Mouse (Mus musculus) CH12.LX (cell line): ENCODE measurements around the gene Ptprd. TPM values are rescaled to one million over a fixed set of nuclear protein-coding genes. Genes with fewer than 3 reads are reported as not detected.

Source experiments
- DNase-seq: peaks from one replicate; pipeline ENCODE4 v3.0.0-alpha.2; 2013; ENCODE audit errors: extremely low read depth
- H3K27ac ChIP-seq: 2 replicates; pipeline ENCODE4 v1.5.1; 2012; ENCODE audit warnings: low read depth, mild to moderate bottlenecking, control low read depth, moderate library complexity; ENCODE audit not compliant: insufficient read depth
- H3K27me3 ChIP-seq: replicated peaks from 2 replicates; pipeline ENCODE3; 2012; ENCODE audit warnings: inconsistent platforms
- H3K36me3 ChIP-seq, 2 experiments: replicated peaks in 1 of 2; 2 replicates each; pipeline versions ENCODE3 to v1.6.1; 2012; ENCODE audit warnings: inconsistent platforms in 1 of 2, low read length in 1 of 2, mild to moderate bottlenecking in 1 of 2, mixed read lengths in 1 of 2, moderate library complexity in 1 of 2; ENCODE audit not compliant: control insufficient read depth in 1 of 2, insufficient read depth in 1 of 2
- H3K4me1 ChIP-seq, 2 experiments: 2 replicates each; pipeline ENCODE4 v1.6.1; 2012; ENCODE audit warnings: inconsistent platforms in 1 of 2, moderate library complexity in 1 of 2; ENCODE audit not compliant: insufficient read depth in 2 of 2, control insufficient read depth in 1 of 2
- H3K4me2 ChIP-seq: 2 replicates; pipeline ENCODE4 v1.6.1; 2012; ENCODE audit warnings: low read depth, mild to moderate bottlenecking, control low read depth; ENCODE audit not compliant: poor library complexity, insufficient read depth, severe bottlenecking
- H3K4me3 ChIP-seq, 3 experiments: fragments of 150-350 bp in 1 of 3; sonication (generic) in 1 of 3; replicated peaks in 1 of 3; 2 replicates each; pipeline versions ENCODE3 to v1.5.1; 2011 to 2012; ENCODE audit warnings: low read depth in 2 of 3, low read length in 2 of 3, mild to moderate bottlenecking in 2 of 3, moderate library complexity in 2 of 3, control low read depth in 1 of 3, improper control_type of control experiment in 1 of 3, inconsistent platforms in 1 of 3, mixed read lengths in 1 of 3; ENCODE audit not compliant: poor library complexity in 1 of 3
- H3K79me2 ChIP-seq: replicated peaks from 2 replicates; pipeline ENCODE4 v1.6.1; 2012; ENCODE audit warnings: mild to moderate bottlenecking, moderate library complexity; ENCODE audit not compliant: control insufficient read depth, poor library complexity, insufficient read depth, severe bottlenecking; ENCODE audit errors: extremely low read depth
- H3K9ac ChIP-seq: 2 replicates; pipeline ENCODE4 v1.6.1; 2012; ENCODE audit warnings: low read depth, mild to moderate bottlenecking, control low read depth, moderate library complexity; ENCODE audit not compliant: insufficient read depth
- H3K9me3 ChIP-seq: replicated peaks from 2 replicates; pipeline ENCODE3; 2012; ENCODE audit warnings: low read length, inconsistent platforms, mixed read lengths
- EP300 ChIP-seq: IDR thresholded peaks from 2 replicates; pipeline ENCODE4 v1.6.1; 2011; ENCODE audit warnings: low read length, improper control_type of control experiment
- HCFC1 ChIP-seq: IDR thresholded peaks from 2 replicates; pipeline ENCODE4 v1.6.1; 2012; ENCODE audit warnings: low read depth, mild to moderate bottlenecking, inconsistent platforms, low read length, improper control_type of control experiment
- IRF4 ChIP-seq: IDR thresholded peaks from 2 replicates; pipeline ENCODE4 v1.6.1; 2014; ENCODE audit warnings: low read depth, mild to moderate bottlenecking, inconsistent platforms, low read length, improper control_type of control experiment
- JUN ChIP-seq: IDR thresholded peaks from 2 replicates; pipeline ENCODE4 v1.6.1; 2011; ENCODE audit warnings: low read depth, mild to moderate bottlenecking, low read length, improper control_type of control experiment, moderate library complexity; ENCODE audit not compliant: insufficient read depth
- JUND ChIP-seq: conservative IDR thresholded peaks from 2 replicates; pipeline ENCODE4 v1.6.1; 2011; ENCODE audit warnings: low read depth, low read length, improper control_type of control experiment
- MAX ChIP-seq: IDR thresholded peaks from 2 replicates; pipeline ENCODE4 v1.6.1; 2011; ENCODE audit warnings: low read length, improper control_type of control experiment
- MYC ChIP-seq: IDR thresholded peaks from 2 replicates; pipeline ENCODE4 v1.6.1; 2011; ENCODE audit warnings: low read depth, mild to moderate bottlenecking, improper control_type of control experiment, low read length
- NELFE ChIP-seq: IDR thresholded peaks from 2 replicates; pipeline ENCODE4 v1.6.1; 2011; ENCODE audit warnings: low read depth, low read length, improper control_type of control experiment
- POLR2A ChIP-seq: IDR thresholded peaks from 2 replicates; pipeline ENCODE4 v1.6.1; 2011; ENCODE audit warnings: low read depth, mild to moderate bottlenecking, improper control_type of control experiment, low read length
- POLR2AphosphoS2 ChIP-seq: IDR thresholded peaks from 2 replicates; pipeline ENCODE4 v1.6.1; 2011; ENCODE audit warnings: low read depth, low read length, improper control_type of control experiment
- RAD21 ChIP-seq: IDR thresholded peaks from 2 replicates; pipeline ENCODE4 v1.6.1; 2011; ENCODE audit warnings: low read depth, mild to moderate bottlenecking, low read length, improper control_type of control experiment, moderate library complexity
- RCOR1 ChIP-seq: conservative IDR thresholded peaks from 2 replicates; pipeline ENCODE4 v1.6.1; 2012; ENCODE audit warnings: low read depth, mild to moderate bottlenecking, inconsistent platforms, low read length, improper control_type of control experiment
- SIN3A ChIP-seq: IDR thresholded peaks from 2 replicates; pipeline ENCODE4 v1.6.1; 2012; ENCODE audit warnings: low read length, improper control_type of control experiment, inconsistent platforms
- TCF12 ChIP-seq: IDR thresholded peaks from 2 replicates; pipeline ENCODE4 v1.6.1; 2014; ENCODE audit warnings: low read depth, mild to moderate bottlenecking, inconsistent platforms, low read length, improper control_type of control experiment
- USF1 ChIP-seq: IDR thresholded peaks from 2 replicates; pipeline ENCODE4 v1.6.1; 2014; ENCODE audit warnings: low read depth, mild to moderate bottlenecking, inconsistent platforms, low read length, improper control_type of control experiment
- ZC3H11A ChIP-seq: IDR thresholded peaks from 2 replicates; pipeline ENCODE4 v1.6.1; 2012; ENCODE audit warnings: low read depth, mild to moderate bottlenecking, inconsistent platforms, low read length, improper control_type of control experiment
- ZKSCAN1 ChIP-seq: IDR thresholded peaks from 2 replicates; pipeline ENCODE4 v1.6.1; 2012; ENCODE audit warnings: low read depth, inconsistent platforms, low read length, improper control_type of control experiment, borderline replicate concordance
- ZNF384 ChIP-seq: IDR thresholded peaks from 2 replicates; pipeline ENCODE4 v1.6.1; 2012; ENCODE audit warnings: low read depth, low read length, improper control_type of control experiment, inconsistent platforms
- dilution Hi-C: fragments of 300-500 bp; cut with MboI; formaldehyde crosslinking; loops from 2 replicates; pipeline ENCODE4 v1.14.3; 2020; ENCODE audit warnings: low sequenced_read_pairs; ENCODE audit not compliant: extremely low pct_unique_long_range_greater_than_20kb, extremely low pct_ligation_motif_present
- in situ Hi-C: fragments of 300-500 bp; cut with MboI; formaldehyde crosslinking; loops from 3 replicates; pipeline ENCODE4 v1.14.3; 2019; ENCODE audit warnings: low sequenced_read_pairs, low pct_ligation_motif_present, low pct_unique_long_range_greater_than_20kb, mixed read lengths
- polyA plus RNA-seq: library from polyadenylated mRNA; unstranded; fragments of >175 nt; gene quantifications from 2 replicates; pipeline ENCODE4 v1.2.1, GENCODE M21; 2012; ENCODE audit warnings: low read depth; ENCODE audit not compliant: insufficient read length
- total RNA-seq, 2 experiments: library from RNA; depleted of rRNA; stranded (reverse); fragments of 300-350 nt in 1 of 2; fragments of >200 nt in 1 of 2; gene quantifications; 2 replicates each; pipeline ENCODE4 v1.2.3; 2012 to 2014

Gene Ptprd
- total and polyA plus RNA-seq, 3 experiments: not detected

DNA sequence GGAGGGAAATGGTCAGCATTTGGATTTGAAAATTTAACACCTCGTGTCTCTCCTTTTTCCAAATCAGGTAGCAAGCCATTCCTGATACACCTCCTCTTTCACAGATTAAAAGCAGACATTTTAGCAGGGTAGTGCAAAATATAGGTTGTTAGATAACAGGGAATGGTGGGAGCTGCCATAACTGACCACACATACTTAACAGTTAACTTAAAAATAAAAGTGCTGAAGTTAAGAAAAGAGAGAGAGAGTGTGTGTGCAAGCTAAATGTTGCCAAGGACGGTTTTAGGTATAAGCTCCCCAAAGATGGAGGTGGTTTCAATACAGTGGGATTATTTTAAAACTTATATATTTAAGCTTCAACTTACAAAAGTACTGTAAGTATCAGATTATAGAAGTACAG is 2241.8 kb downstream of the Ptprd start:
- Histone ChIP-seq H3K27me3 (no peaks in the 10 kb centered on the region), H3K36me3 (no peaks in the 10 kb centered on the region), H3K4me3 (no peak overlapping the region), H3K4me2 (no peak overlapping the region), H3K27ac (no peak overlapping the region), H3K4me1 (no peaks in the 10 kb centered on the region), H3K79me2 (no peaks in the 10 kb centered on the region), H3K9me3 (peaks cover 31% of the 10 kb centered on the region), H3K9ac (no peak overlapping the region)
- in situ Hi-C loops: no loop called here
- dilution Hi-C loops: no loop called here
- no peak for DNase-seq
- TF ChIP-seq RCOR1 (no peak), RAD21 (no peak), ZNF384 (no peak)

DNA sequence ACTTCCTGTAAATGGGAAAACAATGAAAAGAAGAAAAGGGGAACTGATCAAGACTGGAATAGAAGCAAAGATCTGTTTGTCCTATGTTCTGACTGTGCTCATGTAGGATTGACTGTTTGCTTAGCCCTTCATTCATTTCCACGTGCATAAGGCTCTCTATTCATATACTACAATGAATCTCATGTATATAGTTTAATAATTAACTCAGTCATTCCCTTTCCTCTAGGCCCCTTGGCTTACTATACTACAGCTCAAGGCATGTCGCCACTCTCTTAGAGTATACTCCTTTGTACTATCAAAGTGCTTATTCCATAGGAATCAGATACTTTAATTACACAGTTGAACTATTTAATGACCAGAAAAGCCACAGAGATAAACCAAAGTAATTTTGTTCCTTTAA is 2243.1 kb downstream of the Ptprd start:
- Histone ChIP-seq H3K36me3 (no peaks in the 10 kb centered on the region), H3K79me2 (no peaks in the 10 kb centered on the region), H3K4me1 (no peaks in the 10 kb centered on the region), H3K4me3 (no peak overlapping the region), H3K27me3 (no peaks in the 10 kb centered on the region), H3K9me3 (peaks cover 26% of the 10 kb centered on the region), H3K9ac (no peak overlapping the region), H3K4me2 (no peak overlapping the region), H3K27ac (no peak overlapping the region)
- in situ Hi-C loops: no loop called here
- TF ChIP-seq JUN (no peak), POLR2AphosphoS2 (no peak), RCOR1 (no peak), SIN3A (no peak), ZKSCAN1 (no peak), ZC3H11A (no peak), IRF4 (no peak), MYC (no peak), POLR2A (no peak), NELFE (no peak), TCF12 (no peak), USF1 (no peak), EP300 (no peak), HCFC1 (no peak), JUND (no peak), MAX (no peak)
- DNase-seq: no peak
- dilution Hi-C loops: no loop called here
